Mouse (Mus musculus): ENCODE results near the gene Gm17555.

DNA sequence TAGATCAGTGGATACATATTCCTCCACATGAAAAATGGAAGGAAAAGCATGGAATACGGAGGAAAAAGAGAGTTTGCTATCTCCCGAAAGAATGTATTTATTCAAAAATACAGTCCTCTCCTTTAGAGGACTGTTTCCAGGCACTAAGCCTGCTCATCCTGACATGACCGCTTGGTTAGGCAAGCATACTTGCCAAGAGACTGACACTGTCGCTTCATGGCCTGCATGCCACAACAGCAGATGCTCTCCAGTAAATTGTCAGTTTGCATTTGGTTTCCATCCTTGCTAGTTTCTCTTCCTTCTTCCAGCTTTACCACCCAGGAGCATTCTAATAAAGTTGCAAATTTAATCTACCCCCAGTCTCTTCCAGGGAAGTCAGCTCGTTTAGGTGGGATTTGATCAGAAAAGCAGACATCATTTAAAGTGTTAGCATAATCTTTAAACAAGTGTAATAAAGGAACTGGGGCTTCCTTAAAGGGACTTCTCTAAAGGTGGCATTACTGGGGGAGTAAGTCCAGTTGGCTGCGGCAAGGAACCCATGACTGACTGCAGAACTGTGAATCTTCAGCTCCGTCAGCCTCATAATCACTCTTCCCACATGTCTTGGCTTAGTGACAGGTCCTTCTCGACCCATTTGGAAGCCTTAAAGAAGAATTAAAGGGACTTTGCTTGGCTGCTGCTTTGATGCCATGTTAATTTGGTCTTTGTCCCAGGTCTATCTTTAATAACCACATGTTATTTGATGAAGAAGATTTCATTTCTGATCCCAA is 47.9 kb upstream of the Gm17555 start:
- no peak for TF ChIP-seq CTCF (conservative IDR thresholded peaks at IDR 0.05 in 1 of 2, IDR thresholded peaks at IDR 0.05 in 1 of 2; ENCODE audit: low read depth in 2 of 2, low read length in 2 of 2)
- TF ChIP-seq MYC (IDR thresholded peaks at IDR 0.05; ENCODE audit: low read depth, low read length) = no peak
- TF ChIP-seq POLR2A (IDR thresholded peaks at IDR 0.05; ENCODE audit: low read depth, low read length) = no peak
